Mouse (Mus musculus) mature B cell (primary cell): ENCODE measurements at regions not wholly inside any gene's neighbourhood (a gene's known extent, or its start where the extent isn't known, plus 50 kb on each side); places are given as distances from the start of the nearest gene placed in this dataset.

ENCODE experiments used
- in situ Hi-C: fragments of 300-500 bp; cut with MboI; formaldehyde crosslinking; loops from 2 replicates; pipeline ENCODE4 v1.14.3; 2019

DNA sequence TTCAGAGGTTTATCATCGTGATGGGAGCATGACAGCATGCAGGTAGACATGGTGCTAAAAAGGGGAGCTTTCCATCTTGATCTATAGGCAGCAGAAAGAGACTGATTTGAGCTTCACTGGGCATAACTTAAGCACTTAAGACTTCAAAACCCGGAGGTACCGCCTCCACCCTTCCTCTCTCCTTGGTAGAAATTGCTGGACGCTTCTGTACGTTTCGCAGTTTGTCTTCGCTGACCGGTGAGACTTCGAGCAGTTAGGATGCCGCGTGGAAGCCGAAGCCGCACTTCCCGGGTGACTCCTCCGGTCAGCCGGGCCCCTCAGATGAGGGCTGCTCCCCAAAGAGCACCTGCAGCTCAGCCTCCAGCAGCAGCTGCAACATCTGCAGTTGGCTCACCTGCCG lies 65.2 kb upstream of the Akirin2 start:
- in situ Hi-C loops = no loop called here

DNA sequence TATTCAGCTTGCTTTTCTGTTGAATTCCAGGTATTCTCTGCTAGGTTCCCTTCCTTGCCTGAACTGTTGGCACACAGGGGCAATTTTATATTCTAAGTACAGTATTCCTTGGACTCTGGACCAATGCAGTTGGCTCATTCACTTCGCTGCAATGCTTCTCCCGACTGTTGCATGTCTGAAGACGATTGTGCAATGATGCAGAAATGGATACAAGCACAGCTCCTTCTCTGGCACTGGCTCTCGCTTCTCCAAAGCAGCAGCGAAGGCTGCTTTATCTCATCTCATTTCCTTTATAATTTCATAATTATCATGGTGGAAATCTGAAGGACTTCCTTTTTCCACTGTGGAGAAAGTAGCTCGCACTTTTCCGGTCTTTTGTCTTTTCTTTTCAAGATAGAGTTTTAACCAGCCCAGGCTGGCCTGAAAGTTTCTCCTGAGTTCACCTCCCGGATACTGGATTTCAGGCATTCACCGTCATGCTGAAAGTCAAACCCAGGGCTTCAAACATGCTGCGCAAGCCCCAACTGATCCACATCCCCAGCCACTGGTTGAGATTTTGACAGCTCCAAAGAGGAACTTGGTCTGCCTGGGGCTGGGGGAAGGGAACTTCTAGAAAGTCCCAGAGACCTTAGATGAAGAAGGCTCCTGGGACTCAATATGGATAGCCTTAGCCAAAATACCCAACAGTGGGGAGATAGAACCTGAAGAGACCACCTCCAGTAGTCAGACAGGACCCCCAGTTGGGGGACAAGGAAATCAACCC lies 55.6 kb upstream of the Akirin2 start:
- in situ Hi-C loops = no loop called here

DNA sequence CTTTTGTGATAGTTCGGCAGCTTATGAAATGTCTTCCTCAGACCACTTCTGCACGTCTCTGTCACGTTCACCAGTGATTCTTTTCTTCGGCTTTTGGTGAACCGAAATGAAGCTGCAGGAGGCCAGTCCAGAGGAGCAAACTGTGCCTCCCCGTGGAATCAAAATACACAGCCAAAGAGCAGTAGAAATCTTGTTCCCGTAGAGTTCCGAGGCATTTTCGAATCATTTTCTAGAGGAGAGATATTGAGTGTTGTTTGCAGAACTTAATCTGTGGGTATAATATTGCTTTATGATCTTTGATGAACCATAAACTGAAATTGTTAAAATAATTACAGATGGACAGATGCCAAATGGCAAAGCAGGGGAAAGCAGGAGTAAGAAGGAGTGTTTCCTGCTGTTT lies 52.4 kb upstream of the Akirin2 start:
- in situ Hi-C loops = no loop called here

DNA sequence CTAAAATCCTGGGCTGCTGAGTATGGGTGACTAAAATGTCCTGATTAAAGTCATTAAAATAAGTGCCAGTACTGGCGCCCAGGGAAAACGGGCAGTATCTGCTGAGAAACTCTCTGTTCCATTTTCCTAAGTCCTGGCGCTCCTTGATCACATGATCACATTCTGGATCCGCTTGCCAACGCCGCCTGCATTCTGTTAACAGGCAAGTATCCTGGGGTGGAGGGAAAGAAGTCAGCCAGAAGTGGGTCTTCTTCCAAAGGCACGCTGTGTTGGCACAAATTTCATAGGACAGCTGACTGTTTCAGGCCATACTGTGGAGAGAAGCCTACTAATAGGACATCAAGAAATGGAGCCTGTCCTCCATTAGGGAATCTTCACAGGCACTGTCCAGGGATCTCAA lies 52.0 kb upstream of the Akirin2 start:
- in situ Hi-C loops = no loop called here

DNA sequence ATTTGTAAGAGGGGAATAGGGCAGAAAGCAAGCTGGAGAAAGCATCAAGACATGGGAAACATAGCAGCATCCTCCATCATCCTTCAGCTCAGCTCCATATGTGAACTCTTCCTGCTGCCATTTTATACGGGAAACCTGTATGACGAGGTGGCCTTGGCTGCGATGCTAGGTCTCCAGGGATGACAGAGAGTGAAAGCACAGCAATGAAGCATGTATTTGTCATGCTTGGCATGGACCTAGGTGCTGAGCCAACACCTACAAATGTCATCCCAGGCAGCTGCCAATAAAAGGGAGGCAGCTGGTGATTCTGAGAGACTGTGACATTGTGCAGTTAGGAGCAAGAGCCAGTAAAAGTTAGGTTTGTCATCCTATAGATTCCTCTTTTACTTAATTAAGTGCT lies 51.0 kb upstream of the Akirin2 start:
- in situ Hi-C loops = no loop called here
